Mouse (Mus musculus) bone marrow, adult 2 months (tissue): ENCODE results near the gene Ugt1a2.

Source experiments
- CTCF ChIP-seq: fragments of 200-500 bp; IDR thresholded peaks from 2 replicates; pipeline ENCODE4 v1.5.1; 2011; ENCODE audit warnings: low read length, control low read depth; ENCODE audit not compliant: control insufficient read depth, insufficient read depth
- POLR2A ChIP-seq: fragments of 200-500 bp; IDR thresholded peaks from 2 replicates; pipeline ENCODE4 v1.6.1; 2011; ENCODE audit warnings: low read depth, mild to moderate bottlenecking, control low read depth, low read length, borderline replicate concordance; ENCODE audit not compliant: control insufficient read depth

- TF ChIP-seq CTCF (no peak), POLR2A (no peak)
These were observed 61.9 kb downstream of the Ugt1a2 start for GRCm38 (mm10) chr1:88262255-88262654.
